Mouse (Mus musculus): Measurements from ENCODE around the gene Tgfbr1. TPM values are rescaled to one million over a fixed set of nuclear protein-coding genes. Genes with fewer than 3 reads are reported as not detected.
"Not testable (repeated sequence)": the region's sequence is repeated elsewhere in the genome, so short reads cannot be mapped to it uniquely, and the experiment has no call there.

The Tgfbr1 gene
- total RNA-seq, 2 experiments from 2014 or later, result 19.2 to 32.2 TPM

DNA sequence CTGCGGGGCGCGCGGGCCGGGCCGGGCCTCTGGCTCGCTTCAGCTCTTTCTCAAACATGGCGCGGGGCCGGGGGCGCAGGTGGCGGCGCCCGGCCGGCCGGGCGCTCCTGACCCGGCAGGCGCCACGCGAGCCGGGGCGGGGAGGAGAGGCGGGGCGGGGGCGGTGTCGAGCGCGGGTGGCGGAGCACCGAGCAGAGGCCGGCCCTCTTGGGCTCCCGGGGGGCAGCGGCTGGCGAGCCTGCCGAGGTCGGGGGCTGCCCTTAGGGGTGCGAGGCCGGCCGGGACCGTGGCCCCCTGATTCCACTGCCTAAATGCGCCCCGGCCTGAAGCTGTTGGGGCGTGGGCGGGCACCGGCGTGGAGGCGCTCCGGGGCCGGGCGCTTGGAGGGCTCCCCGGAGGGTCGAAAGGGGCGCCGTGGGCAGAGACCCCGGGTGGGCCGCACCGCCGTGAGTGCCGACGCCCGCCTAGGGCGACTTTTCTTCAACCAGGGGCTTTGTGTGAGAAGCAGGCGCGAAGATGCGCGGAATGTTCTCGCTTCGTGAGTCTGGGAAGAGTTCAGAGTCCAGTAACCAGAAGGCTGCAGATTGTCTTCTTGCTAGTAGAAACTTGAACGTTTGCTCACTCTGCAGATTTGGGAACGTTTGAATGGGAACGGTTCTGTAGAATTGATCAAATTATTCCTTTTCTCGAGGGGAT, 542 bp downstream of the Tgfbr1 start:
- peak overlapping the region; percentile 98 for H3K4me3 ChIP-seq
- peak overlapping the region; percentile 98 for H3K27ac ChIP-seq
- DNase-seq, result peak; percentile 91
- intact Hi-C loops (cut with DNase I), result loop anchor here (5.0 kb wide), 2 partner anchors 44 to 61 kb away; no protein-coding TSS in a partner anchor
- TF ChIP-seq CTCF (IDR thresholded peaks at IDR 0.05), result no peak

GRCm38 (mm10) chr4:47354304-47354703, 1.3 kb downstream of the Tgfbr1 start:
- intact Hi-C loops (cut with DNase I), result loop anchor here (5.0 kb wide), 2 partner anchors 43 to 62 kb away; no protein-coding TSS in a partner anchor
- TF ChIP-seq CTCF (IDR thresholded peaks at IDR 0.05), result no peak
- peak overlapping the region; percentile 98 for H3K27ac ChIP-seq
- DNase-seq, result no peak
- peak overlapping the region; percentile 98 for H3K4me3 ChIP-seq

GRCm38 (mm10) chr4:47362662-47363061, 9.6 kb downstream of the Tgfbr1 start:
- Histone ChIP-seq H3K27ac (peak overlapping the region; percentile 73), H3K4me3 (no peak overlapping the region)
- DNase-seq, result no peak
- 0 out of 2 replicates have a peak, but pooled peaks have one; percentile 3 for TF ChIP-seq CTCF (IDR thresholded peaks at IDR 0.05)
- intact Hi-C loops (cut with DNase I), result no loop called here

- intact Hi-C loops (cut with DNase I), result no loop called here
- H3K27ac ChIP-seq, result peak overlapping the region; percentile 73
- no peak overlapping the region for H3K4me3 ChIP-seq
- no peak for DNase-seq
- no peak for TF ChIP-seq CTCF (IDR thresholded peaks at IDR 0.05)
Observed at GRCm38 (mm10) chr4:47363134-47363533, 10.1 kb downstream of the Tgfbr1 start.

DNA sequence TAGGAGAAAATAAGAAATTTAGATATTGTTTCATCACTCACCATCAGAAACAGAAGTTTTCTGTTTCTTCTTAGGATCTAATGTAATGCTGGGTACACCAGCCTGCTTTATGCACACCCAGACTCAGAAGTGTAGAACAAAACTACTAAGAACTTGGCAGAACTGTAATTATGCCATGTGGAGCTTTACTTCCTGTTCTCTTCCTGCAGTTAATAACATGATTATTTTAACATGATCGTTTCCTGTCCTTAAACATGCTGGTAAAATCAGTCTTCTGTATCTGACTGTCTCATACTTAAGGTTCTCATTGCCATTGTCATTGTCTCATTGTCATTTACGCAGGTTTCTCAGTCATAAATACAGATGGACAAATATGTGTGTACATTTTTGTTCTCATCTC, 15.7 kb downstream of the Tgfbr1 start:
- TF ChIP-seq CTCF (IDR thresholded peaks at IDR 0.05), result no peak
- H3K4me3 ChIP-seq, result no peak overlapping the region
- intact Hi-C loops (cut with DNase I), result no loop called here
- no peak overlapping the region for H3K27ac ChIP-seq
- no peak for DNase-seq

DNA sequence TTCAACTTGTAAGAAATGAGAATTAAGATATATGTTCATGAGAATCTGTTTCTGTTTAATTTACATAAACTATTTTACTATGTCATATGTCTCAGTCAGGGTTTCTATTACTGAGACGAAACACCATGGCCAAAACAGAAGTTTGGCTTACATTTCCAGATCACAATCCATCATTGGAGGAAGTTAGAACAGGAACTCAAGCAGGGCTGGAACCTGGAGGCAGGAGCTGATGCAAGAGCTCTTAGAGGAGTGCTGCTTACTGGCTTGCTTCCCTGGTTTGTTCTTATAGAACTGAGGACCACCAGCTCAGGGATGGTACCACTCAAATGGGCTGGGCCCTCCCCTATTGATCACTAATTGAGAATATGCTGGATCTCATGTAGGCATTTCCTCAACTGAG, 25.7 kb downstream of the Tgfbr1 start:
- Histone ChIP-seq H3K4me3 (no peak overlapping the region), H3K27ac (no peak overlapping the region)
- no peak for TF ChIP-seq CTCF (IDR thresholded peaks at IDR 0.05)
- no peak for DNase-seq
- intact Hi-C loops (cut with DNase I), result no loop called here

GRCm38 (mm10) chr4:47382426-47382825, 29.4 kb downstream of the Tgfbr1 start:
- no peak for DNase-seq
- intact Hi-C loops (cut with DNase I), result no loop called here
- no peak overlapping the region for H3K27ac ChIP-seq
- H3K4me3 ChIP-seq, result no peak overlapping the region
- no peak for TF ChIP-seq CTCF (IDR thresholded peaks at IDR 0.05)

DNA sequence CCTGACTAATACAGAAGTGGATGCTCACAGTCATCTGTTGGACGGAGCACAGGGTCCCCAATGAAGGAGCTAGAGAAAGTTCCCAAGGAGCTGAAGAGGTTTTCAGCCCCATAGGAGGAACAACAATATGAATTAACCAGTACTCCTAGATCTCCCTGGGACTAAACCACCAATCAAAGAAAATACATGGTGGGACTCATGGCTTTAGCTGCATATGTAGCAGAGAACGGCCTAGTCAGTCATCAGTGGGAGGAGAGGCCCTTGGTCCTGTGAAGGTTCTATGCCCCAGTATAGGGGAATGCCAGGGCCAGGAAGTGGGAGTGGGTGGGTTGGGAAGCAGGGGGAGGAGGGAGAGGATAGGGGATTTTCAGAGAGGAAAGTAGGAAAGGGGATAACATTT, 38.9 kb downstream of the Tgfbr1 start:
- H3K4me3 ChIP-seq; DNase-seq; H3K27ac ChIP-seq; intact Hi-C loops (cut with DNase I): not testable (repeated sequence)

GRCm38 (mm10) chr4:47396251-47396650, 43.2 kb downstream of the Tgfbr1 start:
- no peak for TF ChIP-seq CTCF (IDR thresholded peaks at IDR 0.05)
- DNase-seq, result no peak
- intact Hi-C loops (cut with DNase I), result loop anchor here (5.0 kb wide), 2 partner anchors 44 to 274 kb away; partner anchors contain the start of gene Tgfbr1
- H3K27ac ChIP-seq, result no peak overlapping the region
- H3K4me3 ChIP-seq, result no peak overlapping the region

- DNase-seq, result no peak
- intact Hi-C loops (cut with DNase I), result loop anchor here (2.0 to 5.0 kb wide), 3 partner anchors 46 to 276 kb away; partner anchors contain the start of gene Tgfbr1
Observed at GRCm38 (mm10) chr4:47397951-47398687, 45.1 kb downstream of the Tgfbr1 start.

DNA sequence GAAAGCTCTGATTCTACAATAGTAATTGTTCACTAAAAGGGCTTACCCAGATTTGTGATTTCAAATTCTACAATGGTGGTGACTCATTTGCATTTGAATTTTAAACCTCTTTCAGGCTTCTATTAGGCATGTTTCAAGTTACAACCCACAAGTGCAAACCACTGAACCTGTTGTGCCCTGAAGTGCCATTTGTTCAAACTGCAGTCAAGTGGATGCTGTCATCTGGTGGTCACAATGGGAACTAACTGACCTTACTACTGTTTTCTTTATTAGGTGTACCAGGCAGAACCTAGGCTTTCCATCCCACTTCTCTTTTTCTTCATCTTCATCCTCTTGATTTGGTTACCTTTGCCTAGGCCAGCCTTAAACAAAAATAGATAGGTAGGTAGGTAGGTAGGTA, 46.8 kb downstream of the Tgfbr1 start:
- DNase-seq, result peak; percentile 29
- H3K27ac ChIP-seq, result no peak overlapping the region
- H3K4me3 ChIP-seq, result no peak overlapping the region
- peak; percentile 89 for TF ChIP-seq CTCF (IDR thresholded peaks at IDR 0.05)
- intact Hi-C loops (cut with DNase I), result loop anchor here (2.0 to 5.0 kb wide), 3 partner anchors 48 to 278 kb away; partner anchors contain the start of gene Tgfbr1

More at GRCm38 (mm10) chr4:47397951-47398687, 45.1 kb downstream of the Tgfbr1 start:
- Histone ChIP-seq H3K27ac (no peak overlapping the region), H3K4me3 (no peak overlapping the region)
- TF ChIP-seq CTCF (IDR thresholded peaks at IDR 0.05), result no peak

GRCm38 (mm10) chr4:47400314-47400713, 47.3 kb downstream of the Tgfbr1 start:
- no peak overlapping the region for H3K4me3 ChIP-seq
- DNase-seq, result no peak
- intact Hi-C loops (cut with DNase I), result no loop called here
- no peak overlapping the region for H3K27ac ChIP-seq
- no peak for TF ChIP-seq CTCF (IDR thresholded peaks at IDR 0.05)

- no peak for TF ChIP-seq CTCF (IDR thresholded peaks at IDR 0.05)
- Histone ChIP-seq H3K4me3 (no peak overlapping the region), H3K27ac (peak overlapping the region; percentile 31)
- no peak for DNase-seq
- intact Hi-C loops (cut with DNase I), result no loop called here
Observed at GRCm38 (mm10) chr4:47402200-47402599, 49.2 kb downstream of the Tgfbr1 start.
